Mouse (Mus musculus) adrenal gland, postnatal 14 days (tissue): ENCODE data around the gene Mecp2. TPM values are rescaled to one million over a fixed set of nuclear protein-coding genes. Genes with fewer than 3 reads are reported as not detected.
"Not testable (repeated sequence)": the region's sequence is repeated elsewhere in the genome, so short reads cannot be mapped to it uniquely, and the experiment has no call there.

Source experiments
- DNase-seq: peaks from one replicate; pipeline ENCODE4 v3.0.0; 2021; ENCODE audit warnings: mixed read lengths
- long read RNA-seq, 2 experiments: library from polyadenylated mRNA; stranded (forward); transcript quantifications; one replicate each; pipeline ENCODE4 v2.0.0; 2021
- total RNA-seq: library from RNA; stranded (reverse); gene quantifications from 2 replicates; pipeline ENCODE4 v1.2.3, GENCODE M21; 2021

Gene Mecp2
- 31.6 and 36.4 TPM in 2 replicates for total RNA-seq
- long read RNA-seq, experiment 1, full-length matches to known transcripts = 15 of 20 reads
- long read RNA-seq, experiment 1, partial matches to known transcripts = 1 of 20 reads
- long read RNA-seq, experiment 1, other reads (novel, unspliced or antisense) = 4 of 20 reads
- long read RNA-seq, experiment 2, full-length matches to known transcripts = 7 of 20 reads
- long read RNA-seq, experiment 2, partial matches to known transcripts = 1 of 20 reads
- long read RNA-seq, experiment 2, other reads (novel, unspliced or antisense) = 12 of 20 reads

- DNase-seq = not testable (repeated sequence)
Observed at GRCm38 (mm10) chrX:74135263-74135662, at the start of gene Mecp2. Mecp2 (minus strand) TSS chrX:74135363.

GRCm38 (mm10) chrX:74176959-74177358 lies 41.8 kb upstream of the Mecp2 start, which contains the start of gene Tktl1:
Tktl1 (plus strand) TSS chrX:74177259.
- DNase-seq = no peak

DNA sequence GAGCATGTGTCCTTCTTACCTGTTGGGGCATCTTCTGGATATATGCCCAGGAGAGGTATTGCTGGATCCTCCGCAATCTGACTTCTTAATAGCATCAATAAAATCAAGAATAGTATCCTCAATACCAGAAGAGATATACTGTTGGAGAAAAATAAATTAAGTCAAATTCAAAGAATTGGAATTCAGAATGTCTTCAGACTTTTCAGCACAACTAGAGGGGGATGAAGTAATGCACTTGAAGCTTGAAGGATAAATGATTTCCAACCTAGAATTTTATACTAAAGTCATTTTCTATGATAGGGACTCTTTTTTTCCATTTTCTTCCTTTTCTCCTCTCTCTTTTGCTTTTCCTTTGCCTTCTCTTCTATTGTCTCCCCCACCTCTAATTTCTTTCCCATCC lies 32.6 kb upstream of the Mecp2 start, which contains the start of gene Tex28:
Gene Tex28 (minus strand): TSS at position 101 of the 400 bp plus-strand sequence.
- DNase-seq = no peak

GRCm38 (mm10) chrX:74127164-74127563 lies 8.0 kb downstream of the Mecp2 start, which contains the start of gene Opn1mw:
Opn1mw (plus strand) TSS chrX:74127464.
- no peak for DNase-seq

DNA sequence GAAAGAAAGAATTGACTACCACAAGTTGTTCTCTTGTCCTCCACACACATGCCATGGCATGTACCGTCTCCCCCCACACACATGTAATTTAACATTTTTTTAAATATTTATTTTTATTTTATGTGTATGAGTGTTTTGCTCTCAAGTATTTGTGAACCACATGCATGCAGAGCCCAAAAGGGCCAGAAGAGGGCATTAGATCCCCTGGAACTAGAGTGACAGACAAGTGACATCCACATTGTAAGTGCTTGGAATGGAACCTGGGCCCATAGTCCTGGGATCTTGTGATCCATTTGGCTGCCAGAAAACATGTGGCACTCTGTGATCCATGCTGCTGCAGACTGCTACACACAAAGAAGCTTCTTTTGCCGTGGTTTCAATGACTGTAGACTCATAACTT lies 10.2 kb downstream of the Mecp2 start:
- peak; percentile 17 for DNase-seq

DNA sequence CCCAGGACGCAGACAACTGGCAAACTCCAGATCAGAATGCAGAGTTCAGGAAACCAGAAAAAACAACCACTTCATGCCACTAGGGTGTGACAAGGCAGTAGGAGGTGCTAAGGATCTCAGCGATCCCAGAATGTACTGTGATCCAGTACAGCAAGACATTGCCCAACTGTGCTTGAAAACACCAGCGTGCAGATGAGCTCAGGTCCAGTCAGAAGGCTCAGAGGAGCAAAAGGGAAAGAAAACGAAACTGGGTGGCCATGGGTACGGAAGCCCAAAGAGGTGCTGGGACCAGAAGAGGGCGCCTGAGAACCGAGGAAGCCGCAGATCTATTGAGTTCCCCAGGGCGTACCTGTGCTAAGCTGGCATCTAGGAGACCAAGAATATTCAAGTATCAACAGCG lies 19.7 kb downstream of the Mecp2 start:
- DNase-seq = peak; percentile 65

GRCm38 (mm10) chrX:74114036-74114435 lies 21.1 kb downstream of the Mecp2 start:
- no peak for DNase-seq

DNA sequence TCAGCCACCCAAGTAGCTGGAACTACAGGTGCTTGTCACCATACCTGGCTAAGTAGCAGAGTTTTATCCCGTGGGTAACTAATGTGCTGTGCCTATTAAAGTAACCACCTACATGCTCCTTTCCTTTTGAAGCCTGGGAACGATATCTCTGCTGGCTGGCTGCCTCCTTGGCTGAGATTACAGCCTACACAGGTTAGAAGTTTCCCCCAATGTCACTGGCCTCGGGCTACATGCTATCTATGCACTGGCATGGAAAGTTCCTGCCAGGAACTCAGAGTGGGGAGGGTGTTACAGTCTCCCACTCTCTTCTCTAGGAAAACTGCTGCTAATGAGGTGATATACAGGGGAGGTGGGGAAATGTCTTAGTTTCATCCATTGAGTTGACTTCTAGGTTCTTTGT lies 26.4 kb downstream of the Mecp2 start:
- no peak for DNase-seq

DNA sequence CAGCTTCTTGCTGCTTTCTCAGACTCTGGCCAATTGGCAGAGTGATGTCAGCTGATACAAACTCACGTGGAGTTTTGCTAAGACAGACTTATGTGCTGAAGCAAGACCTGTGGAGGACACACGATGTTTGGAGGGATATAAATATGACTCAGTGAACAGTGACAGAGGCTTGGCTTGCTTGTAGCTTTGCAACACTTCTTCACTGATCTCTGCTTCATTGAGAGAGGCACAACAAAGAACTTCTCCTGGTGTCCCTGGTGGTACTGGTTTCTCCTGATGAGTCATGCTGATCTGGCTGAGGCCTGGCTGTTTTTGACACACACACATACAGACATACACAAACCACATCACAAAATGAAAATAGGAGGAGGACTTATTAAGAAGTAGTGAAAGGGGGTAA lies 29.2 kb downstream of the Mecp2 start:
- peak; percentile 4 for DNase-seq

DNA sequence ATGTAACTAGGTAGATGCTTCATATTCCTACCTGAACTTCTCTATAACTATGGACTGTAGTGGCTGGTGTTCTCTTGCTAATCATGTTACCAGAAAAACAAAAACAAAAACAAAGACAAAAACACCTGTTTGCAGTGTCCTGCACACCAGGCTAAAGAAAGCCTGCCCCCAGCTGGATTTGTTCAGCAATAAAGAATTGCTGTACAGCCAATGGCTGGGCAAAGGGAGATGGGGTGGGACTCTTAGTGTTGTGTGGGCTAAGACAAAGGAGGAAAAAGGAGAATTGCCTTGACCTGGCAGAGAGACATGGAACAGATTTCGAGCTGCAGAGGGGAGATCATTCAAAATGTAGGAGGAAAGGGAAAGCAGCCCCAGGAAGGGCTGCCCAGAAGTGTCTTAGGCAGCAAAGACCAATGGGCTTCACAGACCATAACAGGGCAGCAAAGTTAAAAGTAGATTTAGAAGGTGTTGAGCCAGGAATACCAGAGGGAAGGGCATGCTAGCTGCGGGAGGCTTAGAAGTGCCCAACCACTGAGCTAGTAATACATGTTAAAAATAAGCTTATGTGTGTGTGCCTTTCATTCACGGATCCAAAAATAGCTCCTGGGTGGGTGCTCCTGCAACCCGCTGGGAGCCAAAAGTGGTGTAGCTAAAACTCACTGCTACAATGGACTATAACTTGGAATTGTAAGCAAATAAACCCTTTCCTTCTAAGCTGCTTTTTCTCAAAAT lies 31.5 kb downstream of the Mecp2 start:
- DNase-seq = no peak

DNA sequence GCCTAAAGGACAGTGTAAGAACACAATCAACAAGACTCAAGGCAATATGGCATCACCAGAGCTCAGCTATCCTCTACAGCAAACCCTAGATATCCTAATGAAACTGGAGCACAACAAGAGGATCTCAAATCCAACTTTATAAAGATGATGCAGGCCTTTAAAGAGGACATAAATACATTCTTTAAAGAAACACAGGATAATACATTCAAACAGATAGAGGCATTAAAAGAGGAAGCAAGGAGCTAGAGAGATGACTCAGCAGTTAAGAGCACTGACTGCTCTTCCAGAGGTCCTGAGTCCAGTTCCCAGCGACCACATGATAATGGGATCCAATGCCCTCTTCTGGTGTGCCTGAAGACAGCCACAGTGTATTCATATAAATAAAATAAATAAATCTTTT lies 40.0 kb downstream of the Mecp2 start:
- DNase-seq = no peak

DNA sequence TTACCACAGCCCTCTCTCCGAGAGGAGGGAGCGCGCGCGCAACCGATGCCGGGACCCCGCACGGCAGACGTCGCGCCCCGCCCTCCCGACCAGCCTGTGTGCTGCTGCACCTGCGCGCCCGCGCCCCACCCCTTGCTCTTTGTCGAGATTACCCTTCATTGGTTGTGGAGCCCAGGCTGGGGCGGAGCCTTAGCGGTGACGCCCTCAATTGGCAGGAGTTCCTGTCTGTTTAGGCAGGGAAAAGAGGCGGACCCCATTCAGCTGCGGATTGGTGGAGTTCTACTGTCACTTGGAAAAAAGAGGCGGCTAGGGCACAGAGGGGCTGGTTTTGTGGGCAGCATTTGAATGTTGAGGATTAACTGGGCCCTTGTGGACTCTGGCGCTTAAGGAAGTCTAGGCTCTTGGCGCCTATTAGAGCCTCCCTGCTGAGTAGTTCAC lies 49.5 kb downstream of the Mecp2 start:
- DNase-seq = peak; percentile 98

DNA sequence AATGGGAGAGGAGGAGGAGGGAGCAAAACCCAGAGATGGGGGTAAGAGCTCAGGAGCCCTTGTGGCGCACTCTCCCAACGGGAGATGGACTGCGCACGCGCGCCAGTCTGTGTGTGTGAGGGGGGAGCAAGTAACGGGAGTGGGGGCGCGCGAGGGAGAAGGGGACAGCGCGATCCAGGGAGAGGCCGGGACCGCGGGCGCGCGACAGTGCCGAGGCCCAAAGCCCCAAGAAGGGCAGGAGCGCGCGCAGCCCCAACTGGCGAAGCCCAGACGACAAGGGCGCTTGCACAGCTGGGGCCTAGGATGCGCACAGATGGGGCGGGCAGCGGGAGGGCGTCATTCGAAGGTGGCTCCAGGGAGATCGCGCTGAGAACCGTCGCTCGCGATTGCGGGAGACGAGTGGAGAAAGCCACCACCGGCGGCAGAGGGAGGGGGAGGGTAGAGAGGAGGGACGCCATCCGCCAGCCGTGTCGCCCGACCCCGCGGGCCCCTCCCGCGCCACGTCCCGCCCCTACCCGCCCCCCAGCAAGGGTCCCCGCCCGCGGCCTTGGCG lies 50.1 kb downstream of the Mecp2 start:
- DNase-seq = peak; percentile 90

- peak; percentile 4 for DNase-seq
Observed at GRCm38 (mm10) chrX:74084276-74084837, 50.8 kb downstream of the Mecp2 start.

- DNase-seq = no peak
Observed at GRCm38 (mm10) chrX:74070794-74071193, 64.4 kb downstream of the Mecp2 start.

GRCm38 (mm10) chrX:74067891-74068290 lies 67.3 kb downstream of the Mecp2 start:
- peak; percentile 45 for DNase-seq

GRCm38 (mm10) chrX:74045107-74045506 lies 90.1 kb downstream of the Mecp2 start:
- peak; percentile 44 for DNase-seq

- no peak for DNase-seq
Observed at GRCm38 (mm10) chrX:74037702-74038375, 97.3 kb downstream of the Mecp2 start.

DNA sequence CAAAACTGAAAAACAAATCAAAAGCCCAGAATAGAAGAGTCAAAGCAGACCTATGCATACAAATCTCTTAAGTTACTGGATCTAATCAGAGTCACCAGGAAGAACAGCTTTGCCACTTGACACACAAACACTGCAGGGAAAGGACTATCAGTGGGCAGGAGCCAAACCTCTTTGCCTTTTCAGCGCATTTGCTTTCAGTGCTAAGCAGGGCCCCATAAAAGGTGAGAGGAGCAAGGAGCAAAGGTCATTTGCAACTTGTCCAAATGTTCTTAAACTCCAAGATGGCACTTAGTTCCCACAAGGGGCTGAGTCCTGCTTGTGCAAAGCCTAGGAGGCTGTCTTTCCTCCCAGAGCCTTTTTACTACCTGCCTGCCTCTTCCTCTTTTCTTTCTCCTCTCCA lies 105.2 kb downstream of the Mecp2 start:
- no peak for DNase-seq

DNA sequence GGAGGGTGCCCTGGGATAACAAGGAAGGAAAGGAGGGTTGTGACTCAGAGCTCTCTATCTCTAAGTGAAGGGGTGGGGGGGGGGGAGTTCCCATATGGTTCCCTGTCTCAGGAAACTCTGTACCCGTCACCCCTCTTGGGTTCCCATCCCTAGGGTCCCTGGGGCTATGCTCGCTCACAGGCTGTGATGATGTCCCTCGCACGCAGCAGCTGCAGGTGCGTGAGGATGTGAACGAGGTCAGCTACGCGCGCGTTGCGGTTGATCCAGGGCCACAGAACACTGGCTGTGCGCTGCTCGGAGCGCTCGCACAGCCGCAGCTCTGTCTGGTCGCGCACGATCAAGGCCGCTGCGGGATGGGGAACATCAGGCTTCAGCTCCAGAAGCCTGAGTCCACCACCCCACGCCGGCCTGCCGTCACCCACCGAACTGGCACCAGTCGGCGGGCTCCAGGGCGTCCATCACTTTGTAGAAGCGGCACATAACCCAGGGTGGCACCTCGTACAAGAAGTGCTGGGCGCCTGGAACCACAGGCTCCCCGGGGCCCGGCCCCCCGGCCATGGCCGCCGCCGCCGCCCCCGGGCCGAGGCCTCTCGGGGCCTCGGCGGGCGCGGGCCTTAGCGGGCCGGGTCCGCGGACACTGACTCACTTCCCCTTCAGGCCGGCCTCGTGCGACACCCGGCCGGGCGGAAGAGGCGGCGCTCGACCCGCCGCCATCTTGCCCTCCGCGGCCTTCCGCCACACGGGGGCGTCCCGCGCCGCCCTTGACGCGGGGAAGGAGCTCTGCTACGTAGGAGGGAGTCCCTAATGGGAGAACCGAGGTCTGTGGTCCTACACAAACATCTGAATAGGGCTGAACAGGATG lies 111.7 kb downstream of the Mecp2 start, which contains the start of gene Irak1:
Gene Irak1 (minus strand): TSS at position 731 of the 862 bp plus-strand sequence.
- DNase-seq = peak; percentile 90

DNA sequence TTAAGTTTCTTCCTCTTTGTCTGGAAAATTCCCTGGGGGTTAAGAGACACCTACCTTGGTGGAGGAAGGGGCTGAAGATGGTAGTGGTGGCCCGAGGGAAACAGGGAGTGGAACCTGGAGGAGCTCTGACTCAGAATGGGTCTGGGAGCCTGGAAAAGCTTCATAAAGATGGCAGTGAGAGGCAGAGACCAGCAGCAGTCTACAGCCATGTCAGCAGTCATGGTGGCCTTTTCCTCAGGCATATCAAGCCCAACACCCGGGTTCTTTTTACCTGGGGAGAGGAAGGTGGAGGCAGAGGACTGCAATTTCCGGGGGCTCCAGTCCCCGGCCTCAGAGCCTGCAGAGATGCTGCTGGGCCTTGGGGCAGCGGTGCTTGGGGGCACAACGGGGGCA lies 112.4 kb downstream of the Mecp2 start:
- peak; percentile 36 for DNase-seq
